Mouse (Mus musculus): ENCODE results near the gene Ace.

DNA sequence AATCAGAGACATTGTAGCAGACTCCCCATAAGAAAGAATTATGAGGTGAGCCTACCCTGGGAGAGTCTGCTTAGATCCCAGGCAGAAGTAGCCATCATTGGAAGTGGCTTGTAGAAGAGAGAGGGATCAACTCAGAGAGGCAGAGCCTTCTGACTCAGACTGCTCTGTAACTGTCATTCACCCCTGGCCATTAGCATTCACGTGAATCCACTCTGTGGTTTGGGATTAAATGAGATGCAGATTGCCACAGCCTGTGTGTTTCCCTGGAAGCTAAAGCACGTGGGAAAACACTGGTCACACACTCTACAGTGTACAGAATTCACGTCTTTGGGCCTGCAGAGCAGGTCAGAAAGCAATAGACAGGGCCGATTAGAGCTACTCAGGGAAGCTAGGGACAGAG, 16.7 kb downstream of the Ace start:
- no peak for TF ChIP-seq POLR2A (IDR thresholded peaks at IDR 0.05; ENCODE audit: insufficient read depth, low read depth, low read length)
- no peak for TF ChIP-seq CTCF (IDR thresholded peaks at IDR 0.05)
